Mouse (Mus musculus) macrophage (primary cell): ENCODE measurements around the gene Olfr419. TPM values are rescaled to one million over a fixed set of nuclear protein-coding genes. Genes with fewer than 3 reads are reported as not detected.

Experiments used
- polyA plus RNA-seq: library from polyadenylated mRNA; stranded (reverse); fragments of 250-400 nt; gene quantifications from 3 replicates; pipeline ENCODE4 v1.2.4, GENCODE M21; 2018; ENCODE audit warnings: inconsistent platforms

Olfr419 gene
- polyA plus RNA-seq, 1 experiment from 2014 or later: not detected

Other genes with a start within 250 kb of the Olfr419 start
- 33.0 to 58.3 TPM (median 40.1 TPM) in 3 replicates for gene Ifi205, start 220.3 kb downstream of the Olfr419 start, polyA plus RNA-seq
- gene Olfr433, start 211.4 kb downstream of the Olfr419 start, polyA plus RNA-seq: 0.04 to 0.13 TPM (median 0.12 TPM) in 3 replicates
- not detected in 3 replicates for gene Olfr432, start 202.9 kb downstream of the Olfr419 start, polyA plus RNA-seq
- not detected in 3 replicates for gene Olfr430, start 185.5 kb downstream of the Olfr419 start, polyA plus RNA-seq
- not detected in 3 replicates for gene Olfr429, start 167.7 kb downstream of the Olfr419 start, polyA plus RNA-seq
- not detected in 3 replicates for gene Olfr427, start 155.2 kb downstream of the Olfr419 start, polyA plus RNA-seq
- gene Olfr231, start 130.9 kb downstream of the Olfr419 start, polyA plus RNA-seq: not detected in 3 replicates
- not detected in 3 replicates for gene Olfr424, start 120.5 kb downstream of the Olfr419 start, polyA plus RNA-seq
- not detected in 3 replicates for gene Olfr420, start 96.4 kb downstream of the Olfr419 start, polyA plus RNA-seq
- gene Spta1, start 79.3 kb downstream of the Olfr419 start, polyA plus RNA-seq: 0.16 to 0.19 TPM in 2 of 3 replicates, not detected in the other
- gene Mptx1, start 78.5 kb upstream of the Olfr419 start, polyA plus RNA-seq: not detected in 3 replicates
- not detected in 3 replicates for gene Olfr417, start 113.1 kb upstream of the Olfr419 start, polyA plus RNA-seq
- not detected in 3 replicates for gene Olfr248, start 139.0 kb upstream of the Olfr419 start, polyA plus RNA-seq
- gene Olfr414, start 172.0 kb upstream of the Olfr419 start, polyA plus RNA-seq: not detected in 3 replicates
- gene Olfr220, start 190.0 kb upstream of the Olfr419 start, polyA plus RNA-seq: not detected in 3 replicates
- gene Fmn2, start 249.8 kb upstream of the Olfr419 start, polyA plus RNA-seq: not detected in 3 replicates